8 mouse cellular contexts compared by ENCODE assay signal in genomic region chr12:86001120-86001655, GRCm38 (mm10).
DNase-seq lines count a peak whose midpoint lies in the region; ATAC-seq and TF ChIP-seq lines count a peak whose summit lies in the region.

No protein-coding gene starts in this region.

- no peaks in the 10 kb centered on the region for H3K27me3 ChIP-seq in heart, embryonic 13.5 days (replicated peaks)
- no peaks in the 10 kb centered on the region for H3K27me3 ChIP-seq in forebrain, postnatal 0 days (ENCODE audit: insufficient read depth, low read length)
- no peaks in the 10 kb centered on the region for H3K27me3 ChIP-seq in limb, embryonic 11.5 days (ENCODE audit: control insufficient read depth, insufficient read depth, low read length)

- no peak for DNase-seq in heart, postnatal 25 days (ENCODE audit: low spot score)
- DNase-seq in NIH3T3 (ENCODE audit: low read depth): peak; percentile 59
- DNase-seq in forebrain, postnatal 0 days: no peak
- no peak for DNase-seq in limb, embryonic 11.5 days (ENCODE audit: low spot score)
- DNase-seq in thymus, postnatal 4 days: no peak
- DNase-seq in B cell, adult 2 months: no peak

- intact Hi-C loops in heart, postnatal 25 days (cut with DNase I): no loop called here

- peaks cover 25% of the 10 kb centered on the region for H3K4me1 ChIP-seq in heart, embryonic 13.5 days
- H3K4me1 ChIP-seq in forebrain, postnatal 0 days (ENCODE audit: insufficient read depth): no peaks in the 10 kb centered on the region
- H3K4me1 ChIP-seq in limb, embryonic 11.5 days (ENCODE audit: control insufficient read depth, insufficient read depth, low read length): peaks cover 13% of the 10 kb centered on the region

- H3K36me3 ChIP-seq in heart, embryonic 13.5 days: peaks cover 11% of the 10 kb centered on the region
- peaks cover 3% of the 10 kb centered on the region; the same call in 1 of the 2 replicates for H3K36me3 ChIP-seq in forebrain, postnatal 0 days (ENCODE audit: insufficient read depth)
- no peaks in the 10 kb centered on the region for H3K36me3 ChIP-seq in limb, embryonic 11.5 days (ENCODE audit: control insufficient read depth, insufficient read depth, low read length)

- no peak for ATAC-seq in heart, embryonic 13.5 days (ENCODE audit: extremely low read depth, insufficient number of reproducible peaks, low FRiP score, low TSS enrichment)
- ATAC-seq in forebrain, postnatal 0 days: no peak
- no peak for ATAC-seq in limb, embryonic 11.5 days (ENCODE audit: insufficient number of reproducible peaks, low FRiP score, low TSS enrichment, low read depth)
- ATAC-seq in CD4-positive, CD25-positive, alpha-beta regulatory T cell, adult 4 months: no peak

- TF ChIP-seq CTCF in forebrain, postnatal 0 days (IDR thresholded peaks at IDR 0.05; ENCODE audit: low read depth): no peak

- peak overlapping the region; percentile 71 for H3K9ac ChIP-seq in heart, embryonic 13.5 days
- H3K9ac ChIP-seq in forebrain, postnatal 0 days: no peak overlapping the region
- H3K9ac ChIP-seq in limb, embryonic 11.5 days (ENCODE audit: low read length): peak overlapping the region; percentile 23

- H3K4me3 ChIP-seq in heart, embryonic 13.5 days: no peak overlapping the region
- no peak overlapping the region for H3K4me3 ChIP-seq in forebrain, postnatal 0 days (ENCODE audit: low read depth, low read length)
- H3K4me3 ChIP-seq in limb, embryonic 11.5 days (ENCODE audit: low read depth, low read length): no peak overlapping the region

- H3K9me3 ChIP-seq in heart, embryonic 13.5 days: no peaks in the 10 kb centered on the region
- H3K9me3 ChIP-seq in forebrain, postnatal 0 days (ENCODE audit: low read length): no peaks in the 10 kb centered on the region
- H3K9me3 ChIP-seq in limb, embryonic 11.5 days (ENCODE audit: control insufficient read depth, low read length): no peaks in the 10 kb centered on the region

- peak overlapping the region; percentile 33 for H3K4me2 ChIP-seq in heart, embryonic 13.5 days
- H3K4me2 ChIP-seq in forebrain, postnatal 0 days (ENCODE audit: low read depth): no peak overlapping the region
- H3K4me2 ChIP-seq in limb, embryonic 11.5 days (ENCODE audit: low read depth, severe bottlenecking): no peak overlapping the region

- H3K27ac ChIP-seq in heart, embryonic 13.5 days (replicated peaks): peak overlapping the region; percentile 97
- peak overlapping the region; percentile 50; the same call in 1 of the 2 replicates for H3K27ac ChIP-seq in forebrain, postnatal 0 days (ENCODE audit: low read depth, low read length)
- H3K27ac ChIP-seq in limb, embryonic 11.5 days (replicated peaks; ENCODE audit: low read depth, low read length): peak overlapping the region; percentile 84

- 29% methylated on average over 7 of the region's 7 CpGs for WGBS in heart, embryonic 13.5 days
- 45% methylated on average over 7 of the region's 7 CpGs for WGBS in forebrain, postnatal 0 days
- WGBS in limb, embryonic 11.5 days: 59% methylated on average over 7 of the region's 7 CpGs
